Mouse (Mus musculus) MEL (cell line): ENCODE data around the gene Cacna1s.

Experiments used
- ELF1 ChIP-seq: IDR thresholded peaks from 2 replicates; pipeline ENCODE4 v1.6.1; 2014; ENCODE audit warnings: low read depth, mild to moderate bottlenecking, inconsistent platforms, low read length, improper control_type of control experiment, moderate library complexity
- EP300 ChIP-seq, 2 experiments: IDR thresholded peaks; 2 replicates each; pipeline ENCODE4 v1.6.1; 2011; ENCODE audit warnings: improper control_type of control experiment in 2 of 2, low read length in 2 of 2, low read depth in 1 of 2, mild to moderate bottlenecking in 1 of 2
- ETS1 ChIP-seq: IDR thresholded peaks from 2 replicates; pipeline ENCODE4 v1.6.1; 2012; ENCODE audit warnings: low read depth, mild to moderate bottlenecking, inconsistent platforms, low read length, improper control_type of control experiment, moderate library complexity
- GABPA ChIP-seq: IDR thresholded peaks from 2 replicates; pipeline ENCODE4 v1.6.1; 2012; ENCODE audit warnings: low read depth, mild to moderate bottlenecking, inconsistent platforms, low read length, improper control_type of control experiment, moderate library complexity
- RAD21 ChIP-seq: IDR thresholded peaks from 2 replicates; pipeline ENCODE4 v1.6.1; 2011; ENCODE audit warnings: mild to moderate bottlenecking, low read depth, low read length, improper control_type of control experiment
- SIN3A ChIP-seq: IDR thresholded peaks from 2 replicates; pipeline ENCODE4 v1.6.1; 2012; ENCODE audit warnings: low read length, improper control_type of control experiment, inconsistent platforms

- no peak for TF ChIP-seq SIN3A
- TF ChIP-seq ETS1, result no peak
- TF ChIP-seq GABPA, result no peak
- no peak for TF ChIP-seq EP300 (IDR thresholded peaks at IDR 0.05; ENCODE audit: low read depth in 1 of 2, low read length in 2 of 2)
- no peak for TF ChIP-seq RAD21
- no peak for TF ChIP-seq ELF1
Observed at GRCm38 (mm10) chr1:136051013-136051315, 1.6 kb upstream of the Cacna1s start.
